ENCODE assay signal across 12 mouse cellular contexts in the genomic region with DNA sequence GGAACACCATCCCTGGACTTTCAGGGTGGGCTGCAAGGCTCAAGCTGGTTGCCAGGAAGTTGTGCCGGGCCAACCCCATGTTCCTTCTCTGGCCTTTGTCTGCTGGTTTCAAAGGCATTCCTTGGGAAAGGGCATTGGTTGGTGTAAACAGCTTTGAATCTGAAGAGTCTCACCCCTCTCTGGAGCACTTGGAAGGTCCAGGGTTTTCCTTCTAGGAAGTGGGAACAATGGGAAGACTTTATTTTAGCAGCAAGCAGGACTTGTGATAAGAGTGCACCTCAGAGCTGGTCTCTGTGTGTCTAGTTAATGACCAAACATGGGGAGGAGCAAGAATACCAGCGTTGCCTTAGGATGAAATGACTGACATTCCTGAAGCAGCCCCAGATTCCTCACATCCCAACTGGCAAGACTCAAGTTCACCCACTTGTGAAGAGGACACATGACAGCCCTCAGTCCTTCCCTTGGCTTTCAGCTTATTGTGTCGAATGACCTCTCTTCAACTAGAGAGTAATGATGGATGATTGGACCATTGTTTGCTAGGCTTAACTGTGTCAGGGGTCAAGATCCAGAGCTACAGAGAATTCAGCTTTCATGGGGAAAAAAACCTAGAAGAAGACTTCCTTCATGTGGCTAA.
A peak's percentile ranks its signal among the peaks of the same experiment; 100 is the strongest.
DNase-seq lines count a peak whose midpoint lies in the region; ATAC-seq and TF ChIP-seq lines count a peak whose summit lies in the region.
"Had no signal": no experiment of that assay in that cellular context is flagged by ENCODE, and none has a peak within 500 bp of the region (broad histone marks: within the 10 kb centered on the region; RNA-seq: fewer than 3 reads in every experiment).

No protein-coding gene starts in this region.

- peaks cover 19% of the 10 kb centered on the region for H3K4me1 ChIP-seq in intestine, embryonic 16.5 days (ENCODE audit: control insufficient read depth, insufficient read depth, low read length)
- H3K4me1 ChIP-seq in intestine, embryonic 15.5 days (replicated peaks): peaks cover 16% of the 10 kb centered on the region; the same call in 1 of the 2 replicates

- WGBS in intestine, embryonic 16.5 days: 32% methylated on average over 3 of the region's 3 CpGs
- WGBS in intestine, embryonic 15.5 days: 25% methylated on average over 3 of the region's 3 CpGs

- intact Hi-C loops in gastrocnemius, adult 2 months (cut with DNase I): no loop called here

- no peaks in the 10 kb centered on the region for H3K9me3 ChIP-seq in intestine, embryonic 16.5 days (ENCODE audit: control insufficient read depth, low read length)
- H3K9me3 ChIP-seq in intestine, embryonic 15.5 days: no peaks in the 10 kb centered on the region
- H3K9me3 ChIP-seq: megakaryocyte, embryonic 14.5 days had no signal

- peak; percentile 28; the same call in 1 of the 2 replicates for ATAC-seq in intestine, embryonic 16.5 days
- ATAC-seq in intestine, embryonic 15.5 days: no peak
- no peak for ATAC-seq in erythroblast, adult 5-6 weeks (replicated peaks; ENCODE audit: low FRiP score, poor library complexity, severe bottlenecking)

- no peaks in the 10 kb centered on the region for H3K36me3 ChIP-seq in intestine, embryonic 16.5 days (ENCODE audit: control insufficient read depth, insufficient read depth, low read length)
- H3K36me3 ChIP-seq in intestine, embryonic 15.5 days: no peaks in the 10 kb centered on the region

- TF ChIP-seq CTCF in gastrocnemius, adult 2 months (IDR thresholded peaks at IDR 0.05): no peak

- H3K27me3 ChIP-seq in intestine, embryonic 16.5 days (replicated peaks; ENCODE audit: control insufficient read depth, insufficient read depth, low read length): no peaks in the 10 kb centered on the region
- H3K27me3 ChIP-seq in intestine, embryonic 15.5 days (replicated peaks): no peaks in the 10 kb centered on the region

- H3K9ac ChIP-seq in intestine, embryonic 16.5 days (ENCODE audit: low read depth, low read length): no peak overlapping the region
- H3K9ac ChIP-seq in intestine, embryonic 15.5 days: no peak overlapping the region

- peak; percentile 72 for DNase-seq in embryo, embryonic 10 days (ENCODE audit: low spot score)
- DNase-seq in kidney, postnatal 10 days: peak; percentile 27
- DNase-seq in retina, embryonic 14.5 days (ENCODE audit: low spot score): peak; percentile 55
- no peak for DNase-seq in adrenal gland, postnatal 36 days
- no peak for DNase-seq in gastrocnemius, adult 2 months
- DNase-seq: right cerebral cortex, postnatal 25 days; thymus, postnatal 36 days had no signal

- H3K4me2 ChIP-seq in intestine, embryonic 16.5 days (ENCODE audit: low read depth, low read length): no peak overlapping the region
- no peak overlapping the region for H3K4me2 ChIP-seq in intestine, embryonic 15.5 days (replicated peaks)

- no peak overlapping the region for H3K4me3 ChIP-seq in intestine, embryonic 16.5 days (ENCODE audit: low read length)
- H3K4me3 ChIP-seq in intestine, embryonic 15.5 days (replicated peaks): no peak overlapping the region
- no peak overlapping the region for H3K4me3 ChIP-seq in gastrocnemius, adult 2 months
- H3K4me3 ChIP-seq: erythroblast, embryonic 14.5 days; megakaryocyte, embryonic 14.5 days had no signal

- no peak overlapping the region for H3K27ac ChIP-seq in intestine, embryonic 16.5 days (ENCODE audit: low read length)
- no peak overlapping the region for H3K27ac ChIP-seq in intestine, embryonic 15.5 days
- H3K27ac ChIP-seq in gastrocnemius, adult 2 months: no peak overlapping the region

Comparison
In these comparisons a context has a peak if more than half of its experiments do, and no peak if none do; other contexts are left out.
1. DNase-seq: peak in embryo, embryonic 10 days (single experiment), kidney, postnatal 10 days (single experiment) and retina, embryonic 14.5 days (single experiment); none in adrenal gland, postnatal 36 days (0 of 2) and gastrocnemius, adult 2 months (single experiment).